Mouse (Mus musculus): ENCODE results near the gene Spsb4.

- TF ChIP-seq CTCF (IDR thresholded peaks at IDR 0.05 in 2 of 3, conservative IDR thresholded peaks at IDR 0.05 in 1 of 3; ENCODE audit: control insufficient read depth in 1 of 3, insufficient read depth in 1 of 3, low read depth in 2 of 3, low read length in 3 of 3, poor library complexity in 1 of 3, severe bottlenecking in 1 of 3), result no peak
- no peak for TF ChIP-seq GATA1 (IDR thresholded peaks at IDR 0.05; ENCODE audit: low read depth, low read length)
- TF ChIP-seq POLR2A (IDR thresholded peaks at IDR 0.05; ENCODE audit: control insufficient read depth in 1 of 2, insufficient read depth in 1 of 2, low read depth in 1 of 2, low read length in 2 of 2, poor library complexity in 1 of 2), result no peak
- TF ChIP-seq MYC (IDR thresholded peaks at IDR 0.05; ENCODE audit: low read depth, low read length), result no peak
- TF ChIP-seq ZMIZ1 (IDR thresholded peaks at IDR 0.05; ENCODE audit: low read depth, low read length), result no peak
- TF ChIP-seq CHD2 (IDR thresholded peaks at IDR 0.05; ENCODE audit: low read length), result no peak
- TF ChIP-seq TBP (IDR thresholded peaks at IDR 0.05; ENCODE audit: low read depth, low read length), result no peak
- TF ChIP-seq POLR2AphosphoS5 (IDR thresholded peaks at IDR 0.05; ENCODE audit: borderline replicate concordance, low read depth, low read length), result no peak
- no peak for TF ChIP-seq JUND (IDR thresholded peaks at IDR 0.05; ENCODE audit: low read depth, low read length)
- no peak for TF ChIP-seq POLR2AphosphoS2 (IDR thresholded peaks at IDR 0.05; ENCODE audit: low read length)
- TF ChIP-seq KAT2A (conservative IDR thresholded peaks at IDR 0.05; ENCODE audit: low read depth, low read length), result no peak
- no peak for TF ChIP-seq TCF12 (IDR thresholded peaks at IDR 0.05; ENCODE audit: low read depth, low read length)
Measured at GRCm38 (mm10) chr9:96962714-96963113, 55.9 kb downstream of the Spsb4 start.

Data from MEL (cell line).